Mouse (Mus musculus): ENCODE results near the gene Ccr10. TPM values are rescaled to one million over a fixed set of nuclear protein-coding genes. Genes with fewer than 3 reads are reported as not detected.

Ccr10 gene
- polyA plus RNA-seq, 1 experiment = not detected

DNA sequence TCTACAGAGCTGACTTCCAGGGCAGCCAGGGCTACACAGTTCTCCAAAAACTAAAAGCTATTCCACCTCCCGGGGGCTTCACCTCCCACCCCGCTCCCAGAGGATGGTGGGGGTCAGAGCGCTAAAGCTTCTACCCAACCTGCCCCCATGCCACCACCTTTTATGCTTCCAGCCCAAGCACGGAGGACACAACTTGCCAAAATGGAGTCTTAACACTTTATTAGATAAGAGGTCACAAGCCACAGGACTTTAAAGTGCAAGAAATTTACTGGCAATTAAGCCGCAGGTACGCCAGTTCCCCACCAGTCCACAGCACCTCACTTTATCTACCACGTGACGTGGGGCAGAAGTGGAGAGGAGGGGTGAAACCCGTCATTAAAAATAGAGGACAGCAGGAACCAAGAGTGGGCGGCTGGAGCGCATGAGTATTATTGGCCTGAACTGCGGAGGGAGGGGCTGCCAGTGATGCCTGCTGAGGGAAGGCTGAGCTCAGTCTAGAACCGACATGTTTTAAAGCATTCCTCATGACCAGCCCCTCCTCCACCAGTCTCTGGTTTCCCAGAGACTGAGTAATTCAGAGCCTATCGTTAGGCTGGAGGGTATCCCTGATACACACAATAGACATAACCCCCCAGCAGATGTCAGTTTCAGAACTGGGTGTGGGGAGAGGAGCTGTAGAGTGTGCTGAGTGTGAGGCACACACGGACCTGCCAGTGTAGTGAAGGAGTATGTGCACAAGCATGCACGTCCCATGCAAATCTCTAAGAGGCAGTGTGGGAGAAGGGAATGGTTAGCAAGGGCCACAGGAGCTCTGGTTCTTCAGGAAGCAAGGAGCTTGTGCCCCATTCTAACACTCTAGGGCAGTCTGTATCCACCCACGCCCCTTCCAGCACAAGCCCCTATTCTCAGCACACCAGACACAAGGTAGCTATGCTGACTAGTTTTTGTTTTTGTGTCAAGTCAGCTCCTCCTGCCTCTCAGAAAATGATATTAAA lies 16.0 kb upstream of the Ccr10 start:
- Histone ChIP-seq H3K9ac (ENCODE audit: low read depth, poor library complexity, severe bottlenecking) (no peak overlapping the region), H3K27ac (ENCODE audit: insufficient read depth, low read length) (no peak overlapping the region)
- TF ChIP-seq EP300 (IDR thresholded peaks at IDR 0.05; ENCODE audit: insufficient read depth, low read depth, low read length) (no peak), CTCF (IDR thresholded peaks at IDR 0.05; ENCODE audit: low read depth, low read length) (no peak), POLR2A (IDR thresholded peaks at IDR 0.05; ENCODE audit: insufficient read depth, low read length) (no peak)

DNA sequence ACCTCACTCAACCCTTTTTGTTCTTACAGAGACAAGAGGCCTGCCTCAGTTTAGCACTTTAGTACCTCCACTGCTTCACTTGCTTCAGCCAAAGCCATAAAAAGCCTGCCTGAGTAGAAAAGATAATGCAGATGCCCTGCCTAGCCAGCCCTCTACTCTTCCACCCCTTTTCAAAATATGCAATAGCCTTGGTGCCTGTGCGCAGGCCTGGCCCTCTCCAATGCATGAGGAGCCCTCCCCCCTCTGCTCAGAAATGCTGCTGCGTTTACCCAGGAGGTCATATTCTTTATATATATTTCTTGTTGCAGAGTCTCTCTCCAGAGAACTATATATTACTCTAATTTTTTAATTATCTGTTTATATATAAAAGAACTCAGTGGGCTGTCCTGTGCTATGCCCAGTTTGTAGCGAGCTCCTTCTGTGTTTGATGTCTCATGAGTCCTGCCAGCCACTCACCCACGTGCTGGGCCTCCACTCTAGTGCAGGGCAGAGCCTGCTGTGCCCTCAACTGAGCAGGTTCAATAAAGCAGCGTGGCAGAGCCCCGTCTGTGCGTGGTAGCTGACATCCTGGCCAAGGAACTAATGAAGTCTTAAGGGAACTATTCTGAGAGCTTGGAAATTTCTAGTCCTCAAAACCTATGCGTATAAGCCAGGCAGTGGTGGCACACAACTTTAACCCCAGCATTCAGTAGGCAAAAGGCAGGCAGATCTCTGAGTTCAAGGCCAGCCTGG lies 15.1 kb upstream of the Ccr10 start:
- TF ChIP-seq POLR2A (IDR thresholded peaks at IDR 0.05; ENCODE audit: insufficient read depth, low read length) = no peak
- no peak for TF ChIP-seq CTCF (IDR thresholded peaks at IDR 0.05; ENCODE audit: low read depth, low read length)
- TF ChIP-seq EP300 (IDR thresholded peaks at IDR 0.05; ENCODE audit: insufficient read depth, low read depth, low read length) = no peak
- Histone ChIP-seq H3K27me3 (ENCODE audit: control insufficient read depth, insufficient read depth, low read length, poor library complexity, severe bottlenecking) (no peaks in the 10 kb centered on the region), H3K36me3 (ENCODE audit: control insufficient read depth, insufficient read depth, low read length, poor library complexity, severe bottlenecking) (no peaks in the 10 kb centered on the region), H3K4me1 (ENCODE audit: control insufficient read depth, insufficient read depth, low read length) (peaks cover 6% of the 10 kb centered on the region), H3K27ac (ENCODE audit: insufficient read depth, low read length) (no peak overlapping the region), H3K9ac (ENCODE audit: low read depth, poor library complexity, severe bottlenecking) (no peak overlapping the region), H3K9me3 (replicated peaks; ENCODE audit: control insufficient read depth, insufficient read depth, low read length, poor library complexity, severe bottlenecking) (no peaks in the 10 kb centered on the region), H3K4me3 (ENCODE audit: low read depth, low read length) (no peak overlapping the region)

More for the DNA sequence above, 16.0 kb upstream of the Ccr10 start:
- Histone ChIP-seq H3K36me3 (ENCODE audit: control insufficient read depth, insufficient read depth, low read length, poor library complexity, severe bottlenecking) (no peaks in the 10 kb centered on the region), H3K27me3 (ENCODE audit: control insufficient read depth, insufficient read depth, low read length, poor library complexity, severe bottlenecking) (no peaks in the 10 kb centered on the region), H3K4me1 (ENCODE audit: control insufficient read depth, insufficient read depth, low read length) (peaks cover 6% of the 10 kb centered on the region), H3K4me3 (ENCODE audit: low read depth, low read length) (no peak overlapping the region), H3K9me3 (replicated peaks; ENCODE audit: control insufficient read depth, insufficient read depth, low read length, poor library complexity, severe bottlenecking) (no peaks in the 10 kb centered on the region)

DNA sequence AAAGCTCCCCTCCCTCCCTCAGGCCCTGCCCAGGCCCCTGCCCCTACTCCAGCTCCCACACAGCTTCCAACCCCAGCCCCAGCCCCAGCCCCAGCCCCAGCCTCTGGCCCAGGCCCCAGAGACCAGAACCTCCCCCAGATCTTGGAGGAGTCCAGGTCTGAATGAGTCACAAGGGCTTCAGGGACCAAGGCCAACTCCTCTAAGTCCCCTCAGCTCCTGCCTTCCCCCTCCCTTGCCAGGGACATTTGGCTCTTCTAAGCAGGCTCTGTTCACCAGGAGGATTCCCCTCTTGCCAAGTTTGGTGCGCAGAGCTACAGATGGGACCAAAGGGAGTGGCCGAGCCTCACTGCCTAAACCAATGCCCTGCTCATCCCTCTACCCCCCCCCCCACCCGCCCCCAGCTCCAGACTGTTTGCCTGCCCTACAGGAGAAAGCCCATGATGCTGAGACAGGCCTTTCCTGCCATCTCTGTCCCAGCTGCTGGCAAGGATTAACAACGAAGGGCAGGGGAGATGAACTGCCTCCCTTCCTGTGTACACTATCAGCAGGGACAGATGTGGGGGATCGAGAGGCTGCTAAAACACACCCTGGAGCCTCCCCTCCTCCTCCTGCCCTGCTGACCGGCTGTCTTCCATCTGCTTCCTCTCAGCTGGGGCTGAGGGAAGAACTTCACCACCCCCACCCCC lies 14.4 kb upstream of the Ccr10 start:
- 0 out of 2 replicates have a peak overlapping the region, but pooled peaks have one; percentile 22 for H3K9ac ChIP-seq (ENCODE audit: low read depth, poor library complexity, severe bottlenecking)

DNA sequence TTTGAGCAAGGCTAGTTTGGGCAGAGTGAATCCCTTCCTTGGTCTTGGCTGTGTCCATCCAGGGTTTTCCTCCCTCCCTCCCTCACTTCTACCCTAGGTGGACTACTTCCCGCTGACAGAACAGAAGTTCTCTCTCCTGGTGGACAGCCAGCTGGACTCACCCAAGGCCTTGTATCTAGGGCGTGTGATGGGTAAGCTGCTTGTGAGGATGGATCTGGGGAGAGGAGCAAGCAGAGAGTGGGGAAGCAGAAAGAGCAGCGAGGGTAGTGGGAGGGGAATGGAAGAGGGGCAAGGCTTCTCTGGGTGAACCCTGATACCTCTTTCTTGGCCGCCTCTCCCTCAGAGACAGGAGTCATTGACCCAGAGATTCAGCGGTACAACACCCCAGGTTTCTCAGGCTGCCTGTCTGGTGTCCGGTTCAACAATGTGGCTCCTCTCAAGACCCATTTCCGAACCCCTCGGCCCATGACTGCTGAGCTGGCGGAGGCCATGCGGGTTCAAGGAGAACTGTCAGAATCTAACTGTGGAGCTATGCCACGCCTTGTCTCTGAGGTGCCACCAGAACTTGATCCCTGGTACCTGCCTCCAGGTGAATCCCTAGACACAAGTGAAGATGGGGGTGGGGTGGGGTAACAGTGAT lies 13.0 kb upstream of the Ccr10 start:
- Histone ChIP-seq H3K36me3 (ENCODE audit: control insufficient read depth, insufficient read depth, low read length, poor library complexity, severe bottlenecking) (no peaks in the 10 kb centered on the region), H3K9ac (ENCODE audit: low read depth, poor library complexity, severe bottlenecking) (no peak overlapping the region), H3K9me3 (replicated peaks; ENCODE audit: control insufficient read depth, insufficient read depth, low read length, poor library complexity, severe bottlenecking) (no peaks in the 10 kb centered on the region), H3K27me3 (ENCODE audit: control insufficient read depth, insufficient read depth, low read length, poor library complexity, severe bottlenecking) (no peaks in the 10 kb centered on the region), H3K27ac (ENCODE audit: insufficient read depth, low read length) (no peak overlapping the region), H3K4me1 (ENCODE audit: control insufficient read depth, insufficient read depth, low read length) (peaks cover 6% of the 10 kb centered on the region), H3K4me3 (ENCODE audit: low read depth, low read length) (no peak overlapping the region)
- no peak for TF ChIP-seq POLR2A (IDR thresholded peaks at IDR 0.05; ENCODE audit: insufficient read depth, low read length)
- no peak for TF ChIP-seq CTCF (IDR thresholded peaks at IDR 0.05; ENCODE audit: low read depth, low read length)
- no peak for TF ChIP-seq EP300 (IDR thresholded peaks at IDR 0.05; ENCODE audit: insufficient read depth, low read depth, low read length)

More for the DNA sequence above, 14.4 kb upstream of the Ccr10 start:
- no peaks in the 10 kb centered on the region for H3K36me3 ChIP-seq (ENCODE audit: control insufficient read depth, insufficient read depth, low read length, poor library complexity, severe bottlenecking)
- H3K27ac ChIP-seq (ENCODE audit: insufficient read depth, low read length) = no peak overlapping the region
- TF ChIP-seq EP300 (IDR thresholded peaks at IDR 0.05; ENCODE audit: insufficient read depth, low read depth, low read length) = no peak
- TF ChIP-seq CTCF (IDR thresholded peaks at IDR 0.05; ENCODE audit: low read depth, low read length) = no peak
- TF ChIP-seq POLR2A (IDR thresholded peaks at IDR 0.05; ENCODE audit: insufficient read depth, low read length) = no peak
- H3K4me3 ChIP-seq (ENCODE audit: low read depth, low read length) = no peak overlapping the region
- H3K4me1 ChIP-seq (ENCODE audit: control insufficient read depth, insufficient read depth, low read length) = peaks cover 6% of the 10 kb centered on the region
- no peaks in the 10 kb centered on the region for H3K9me3 ChIP-seq (replicated peaks; ENCODE audit: control insufficient read depth, insufficient read depth, low read length, poor library complexity, severe bottlenecking)
- H3K27me3 ChIP-seq (ENCODE audit: control insufficient read depth, insufficient read depth, low read length, poor library complexity, severe bottlenecking) = no peaks in the 10 kb centered on the region

DNA sequence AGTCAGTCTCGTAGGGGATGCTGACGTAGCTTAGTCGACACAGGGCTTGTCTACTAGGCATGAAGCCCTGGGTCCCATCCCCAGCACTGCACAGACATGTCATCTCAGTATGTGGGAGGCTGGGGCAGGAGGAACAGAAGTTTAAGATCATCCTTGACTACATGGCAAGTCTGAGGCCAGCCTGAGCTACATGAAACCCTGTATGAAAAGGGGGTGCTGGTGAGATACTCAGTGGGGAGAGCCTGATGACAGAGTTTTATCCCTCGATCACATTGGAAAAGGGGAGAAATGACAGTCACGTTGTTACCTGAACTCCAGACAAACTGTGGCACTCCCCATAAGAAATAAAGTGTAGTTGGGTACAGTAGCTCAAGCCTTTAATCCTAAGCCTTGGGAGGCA lies 12.3 kb upstream of the Ccr10 start:
- H3K36me3 ChIP-seq (ENCODE audit: control insufficient read depth, insufficient read depth, low read length, poor library complexity, severe bottlenecking) = no peaks in the 10 kb centered on the region
- no peak overlapping the region for H3K9ac ChIP-seq (ENCODE audit: low read depth, poor library complexity, severe bottlenecking)
- no peaks in the 10 kb centered on the region for H3K9me3 ChIP-seq (replicated peaks; ENCODE audit: control insufficient read depth, insufficient read depth, low read length, poor library complexity, severe bottlenecking)
- no peaks in the 10 kb centered on the region for H3K27me3 ChIP-seq (ENCODE audit: control insufficient read depth, insufficient read depth, low read length, poor library complexity, severe bottlenecking)
- TF ChIP-seq EP300 (IDR thresholded peaks at IDR 0.05; ENCODE audit: insufficient read depth, low read depth, low read length) = no peak
- TF ChIP-seq CTCF (IDR thresholded peaks at IDR 0.05; ENCODE audit: low read depth, low read length) = no peak
- no peak for TF ChIP-seq POLR2A (IDR thresholded peaks at IDR 0.05; ENCODE audit: insufficient read depth, low read length)
- no peak overlapping the region for H3K4me3 ChIP-seq (ENCODE audit: low read depth, low read length)
- peaks cover 6% of the 10 kb centered on the region for H3K4me1 ChIP-seq (ENCODE audit: control insufficient read depth, insufficient read depth, low read length)
- H3K27ac ChIP-seq (ENCODE audit: insufficient read depth, low read length) = no peak overlapping the region

Data from ES-Bruce4 (cell line).